Mouse (Mus musculus) urinary bladder, adult 18-20 months (tissue): ENCODE data around the gene Dennd4a.

Source experiments
- DNase-seq, 2 experiments: peaks; one replicate each; pipeline ENCODE4 v3.0.0; 2022; ENCODE audit warnings: low spot score in 2 of 2, mixed read lengths in 2 of 2

The Dennd4a gene

DNA sequence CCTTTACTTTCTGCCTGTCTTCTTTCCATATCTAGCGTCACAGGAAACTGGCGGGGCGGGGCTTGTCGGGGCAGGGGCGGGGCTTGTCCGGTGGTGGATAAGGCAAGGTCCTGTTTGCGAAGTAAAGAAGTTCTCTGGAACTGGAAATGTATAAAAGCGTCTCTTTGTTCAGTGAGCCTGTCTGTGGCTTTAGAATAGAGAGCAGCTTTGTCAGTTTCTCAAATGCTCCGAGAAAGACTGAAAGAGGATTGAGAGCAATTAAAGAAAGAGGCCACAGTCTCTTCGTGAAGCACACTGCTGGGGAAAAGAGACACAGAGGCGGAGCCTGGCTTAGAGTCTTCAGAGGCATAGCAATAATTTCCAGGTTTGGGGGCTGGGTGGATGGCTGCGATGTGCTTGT is 145.2 kb downstream of the Dennd4a start:
- no peak for DNase-seq

DNA sequence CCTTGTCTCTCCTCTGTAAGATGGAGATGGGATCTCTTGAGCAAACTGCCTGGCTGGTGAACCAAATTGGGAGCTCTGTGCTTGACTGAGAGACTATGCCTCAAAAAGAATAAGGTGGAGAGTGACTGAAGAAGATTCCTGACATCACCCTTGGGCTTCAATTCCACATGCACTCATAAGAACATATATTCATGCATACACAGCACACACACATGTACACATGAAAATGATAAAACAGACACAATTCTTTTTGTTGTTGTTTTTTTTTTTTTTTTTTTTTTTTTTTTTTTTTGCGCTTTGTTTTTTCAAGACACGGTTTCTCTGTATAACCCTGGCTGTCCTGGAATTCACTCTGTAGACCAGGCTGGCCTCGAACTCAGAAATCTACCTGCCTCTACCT is 146.1 kb downstream of the Dennd4a start:
- DNase-seq = no peak

DNA sequence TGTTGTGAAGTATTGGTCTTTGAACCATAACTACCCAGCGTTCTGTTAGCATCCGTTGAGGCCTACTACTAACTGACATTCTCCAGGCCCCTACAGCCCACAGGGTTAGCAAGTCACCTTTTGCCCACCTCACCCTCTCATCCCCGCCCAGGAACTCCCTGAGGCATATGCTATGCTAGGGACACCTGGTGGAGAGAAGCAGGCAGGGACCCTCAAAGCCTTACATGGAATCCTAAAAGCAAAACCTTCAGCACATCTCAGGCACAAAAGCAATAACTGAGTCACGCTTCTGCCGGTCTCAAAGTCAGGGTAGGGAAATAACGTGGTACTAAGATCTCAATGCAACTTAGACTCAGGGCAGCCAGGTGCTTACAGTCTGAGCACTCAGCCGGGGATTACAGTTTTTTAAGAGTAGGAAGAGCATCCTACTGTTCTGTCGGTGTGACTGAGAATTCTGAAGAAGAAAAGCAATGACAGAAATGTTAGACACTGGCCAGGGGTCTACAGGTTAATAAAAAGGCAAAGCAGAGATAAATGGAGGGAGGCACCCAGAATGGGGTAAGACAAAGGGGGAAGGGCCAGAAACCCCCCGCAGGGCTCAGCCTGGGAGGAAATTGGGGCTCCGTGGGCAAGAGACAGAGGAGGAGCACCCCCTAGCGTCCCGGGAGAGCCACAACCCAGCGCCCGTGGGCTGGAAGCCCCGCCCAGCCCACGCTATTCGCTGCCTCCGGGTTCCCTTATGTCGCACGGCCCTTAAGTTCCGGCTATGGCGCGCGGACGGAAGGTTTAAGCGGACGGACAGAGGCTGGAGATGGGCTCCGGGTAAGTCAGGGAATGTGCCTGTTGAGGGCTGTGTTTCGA is 149.2 kb downstream of the Dennd4a start, which contains the start of gene Ints14:
Gene Ints14, plus strand, starts transcription at position 789 of the 861 bp plus-strand sequence.
- peak; percentile 91 to 99 for DNase-seq

DNA sequence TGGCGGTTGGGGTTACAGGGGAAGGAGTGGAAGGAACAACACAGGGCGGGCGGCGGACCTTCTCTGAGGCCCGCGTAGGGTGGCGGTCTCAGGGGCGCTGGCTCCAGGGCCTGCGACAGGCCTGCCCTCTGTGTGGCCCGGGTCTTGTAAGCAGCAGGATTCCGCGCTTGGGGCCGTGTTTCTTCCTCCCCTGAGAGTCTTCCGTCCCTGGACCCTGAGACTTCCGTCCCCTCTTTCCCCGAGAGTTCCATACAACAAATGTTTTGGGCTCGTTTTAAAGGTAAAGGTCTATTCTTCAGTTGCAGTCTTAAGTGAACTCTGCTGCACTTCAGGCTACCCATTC is 149.8 kb downstream of the Dennd4a start:
- DNase-seq = no peak
